Mouse (Mus musculus): ENCODE results near the gene Trim30b.
A peak's percentile ranks its signal among the peaks of the same experiment; 100 is the strongest.

DNA sequence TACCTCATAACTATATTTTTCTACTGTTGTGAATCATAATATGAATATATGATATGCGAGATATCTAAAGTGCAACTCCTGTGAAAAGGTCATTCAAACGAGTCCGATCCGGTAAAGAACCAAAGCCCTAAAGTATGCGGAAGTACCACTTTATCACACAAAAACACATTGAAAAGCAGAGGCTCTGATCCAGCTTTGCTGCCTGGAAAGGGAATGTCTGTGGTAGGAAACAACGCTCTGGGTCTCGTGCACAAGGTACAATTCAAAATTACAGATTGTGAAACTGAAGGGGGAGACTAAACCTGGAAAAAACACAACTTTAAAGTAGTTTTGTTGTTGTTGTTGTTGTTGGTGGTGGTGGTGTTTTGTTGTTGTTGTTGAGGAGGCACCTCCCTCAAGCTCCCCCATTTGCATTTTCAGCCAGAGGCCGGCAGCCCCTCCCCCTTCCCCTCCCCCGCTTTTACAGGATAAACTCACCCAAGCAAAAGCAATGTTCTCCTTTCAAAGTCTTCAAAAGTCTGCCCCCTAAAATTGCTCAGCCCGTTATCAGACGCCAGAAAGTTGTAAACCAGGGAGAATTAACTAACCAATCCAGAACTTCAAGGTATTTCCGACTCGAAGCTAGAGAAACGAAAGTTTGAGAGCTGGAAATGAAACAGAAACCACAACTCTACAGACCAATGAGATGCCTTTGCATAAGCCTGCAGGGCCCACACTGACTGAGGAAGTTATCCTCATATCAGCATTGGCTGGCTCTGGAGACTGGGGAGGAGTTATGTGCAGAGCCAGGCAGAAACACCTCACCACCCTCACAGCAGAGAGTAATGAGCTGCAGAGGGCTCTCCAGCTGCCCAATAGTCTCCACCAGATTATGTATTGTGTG, 16.7 kb downstream of the Trim30b start, which contains the start of gene Trim12c:
- TF ChIP-seq HCFC1 (IDR thresholded peaks at IDR 0.05; ENCODE audit: low read depth, low read length) (peak; percentile 37; the same call in 1 of the 2 replicates), E2F4 (IDR thresholded peaks at IDR 0.05; ENCODE audit: insufficient replicate concordance, low read depth, low read length) (no peak), CTCF (conservative IDR thresholded peaks at IDR 0.05 in 1 of 2, IDR thresholded peaks at IDR 0.05 in 1 of 2; ENCODE audit: low read depth in 2 of 2, low read length in 2 of 2) (no peak), POLR2A (IDR thresholded peaks at IDR 0.05; ENCODE audit: low read depth, low read length) (peak; percentile 83), BHLHE40 (IDR thresholded peaks at IDR 0.05; ENCODE audit: low read depth, low read length) (peak; percentile 68), NRF1 (IDR thresholded peaks at IDR 0.05; ENCODE audit: low read depth, low read length) (no peak), RAD21 (IDR thresholded peaks at IDR 0.05; ENCODE audit: low read depth, low read length) (no peak; the same call in 1 of the 2 replicates), IRF4 (IDR thresholded peaks at IDR 0.05; ENCODE audit: low read depth, low read length) (peak; percentile 81), USF2 (conservative IDR thresholded peaks at IDR 0.05; ENCODE audit: low read depth, low read length) (no peak), PAX5 (IDR thresholded peaks at IDR 0.05; ENCODE audit: low read length) (no peak)

Data from CH12.LX (cell line).